Mouse (Mus musculus) fibroblast of lung, adult 2 months (primary cell): ENCODE data around the gene Igf1r.
"Not testable (repeated sequence)": the region's sequence is repeated elsewhere in the genome, so short reads cannot be mapped to it uniquely, and the experiment has no call there.

Source experiments
- DNase-seq: peaks from one replicate; pipeline ENCODE4 v3.0.0-alpha.2; 2011; ENCODE audit warnings: low read depth

The Igf1r gene

DNA sequence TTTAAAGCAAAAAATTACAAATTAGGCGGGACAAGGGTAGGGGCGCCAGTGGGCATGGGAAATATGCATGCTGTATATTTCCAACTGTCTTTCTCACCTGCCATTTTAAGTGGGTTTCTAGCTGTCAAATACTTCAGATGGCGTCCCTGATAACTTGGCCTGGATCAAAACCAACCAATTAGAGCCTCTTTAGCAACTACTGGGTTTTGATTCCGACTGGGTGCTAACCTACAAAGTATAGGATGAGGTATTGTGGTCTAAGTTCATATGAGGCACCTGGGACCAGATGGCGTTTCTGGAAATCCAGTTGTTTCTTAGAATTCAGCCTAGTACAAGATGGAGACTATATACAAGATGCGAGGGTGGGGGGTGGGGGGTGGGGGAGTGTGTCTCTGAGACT, 319.2 kb downstream of the Igf1r start:
- DNase-seq = no peak

DNA sequence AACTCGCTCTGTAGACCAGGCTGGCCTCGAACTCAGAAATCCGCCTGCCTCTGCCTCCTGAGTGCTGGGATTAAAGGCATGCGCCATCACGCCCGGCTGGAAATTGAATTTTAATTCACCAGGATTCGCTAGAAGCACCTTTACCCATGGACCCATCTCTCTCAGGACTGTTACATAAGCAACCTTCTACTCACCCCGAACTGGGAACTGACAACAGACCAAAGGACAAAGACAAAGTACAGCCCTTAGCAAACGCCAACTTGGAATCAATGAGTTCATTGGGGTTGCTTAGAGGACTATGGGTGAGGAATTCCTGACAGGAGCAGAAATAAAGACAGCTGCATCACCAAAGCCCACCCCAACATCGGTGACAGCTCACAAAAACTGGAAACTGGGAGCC, 320.0 kb downstream of the Igf1r start:
- DNase-seq = no peak

- no peak for DNase-seq
Observed at GRCm38 (mm10) chr7:68273515-68273914, 320.9 kb downstream of the Igf1r start, which contains the start of gene Fam169b. TSS of gene Fam169b (plus strand) at chr7:68273839.

- no peak for DNase-seq
Observed at GRCm38 (mm10) chr7:68274218-68274617, 321.6 kb downstream of the Igf1r start.

DNA sequence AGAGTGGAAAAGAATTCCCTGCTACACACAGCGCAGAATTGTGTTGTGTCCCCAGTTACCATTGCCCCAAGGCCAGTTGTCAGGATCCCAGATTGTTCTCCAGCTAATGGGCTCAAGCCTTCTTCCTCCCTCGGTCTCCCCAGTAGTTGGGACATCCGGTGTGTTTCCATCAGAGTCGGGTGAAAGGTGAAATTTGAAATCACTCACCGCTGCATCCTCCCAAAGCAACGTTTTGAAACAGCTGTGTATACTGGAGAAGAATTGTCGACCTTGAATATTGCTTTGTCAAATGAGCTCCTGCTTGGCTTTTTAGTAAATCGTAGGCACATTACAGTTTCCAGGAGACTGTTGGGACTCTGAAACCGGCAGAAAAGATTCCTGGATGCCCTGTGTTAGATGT, 322.3 kb downstream of the Igf1r start:
- no peak for DNase-seq

GRCm38 (mm10) chr7:68275445-68275837, 322.8 kb downstream of the Igf1r start:
- DNase-seq = not testable (repeated sequence)

DNA sequence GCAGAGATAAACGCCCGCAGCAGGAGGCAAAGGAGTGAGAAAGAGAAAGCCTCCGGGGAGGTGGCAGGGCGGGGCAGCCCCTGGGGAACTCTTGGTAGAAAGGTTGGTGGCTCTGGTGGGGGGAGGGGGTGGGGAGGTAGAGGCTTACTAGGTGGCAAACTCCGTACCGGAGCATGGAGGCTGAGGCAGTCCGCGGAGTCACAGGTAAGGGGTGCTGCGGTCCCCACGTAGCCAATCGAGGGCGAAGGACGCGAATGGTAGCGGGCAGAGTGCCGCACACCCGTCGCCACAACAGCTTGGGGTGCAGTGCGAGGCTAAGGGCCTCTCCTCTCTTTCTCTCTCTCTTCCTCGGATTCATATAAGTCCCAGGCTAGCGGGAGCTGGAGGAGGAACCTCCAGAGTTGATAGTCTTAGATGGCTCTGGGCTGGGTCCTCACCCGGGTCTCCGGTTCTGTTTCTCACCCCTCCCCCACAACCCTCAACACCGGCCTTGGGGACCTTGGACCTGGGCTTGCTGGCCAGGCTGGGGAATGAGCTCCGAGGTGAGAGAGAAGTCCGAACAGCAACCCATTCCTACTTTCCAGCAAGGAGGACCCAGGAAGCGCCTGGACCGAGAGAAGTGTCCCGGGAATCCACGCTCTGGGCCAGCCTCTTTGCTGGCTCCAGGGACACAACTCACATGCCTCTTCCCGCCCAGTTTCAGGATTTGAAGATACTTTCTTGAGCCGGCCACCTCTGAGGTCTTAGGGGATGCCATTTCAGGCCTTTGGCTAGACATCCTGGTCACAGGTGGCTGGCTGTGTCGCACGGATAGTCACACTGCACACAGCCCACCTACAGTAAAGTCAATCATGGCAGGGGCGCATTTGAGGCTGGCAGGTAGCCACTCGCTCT, 323.5 kb downstream of the Igf1r start:
- no peak for DNase-seq

DNA sequence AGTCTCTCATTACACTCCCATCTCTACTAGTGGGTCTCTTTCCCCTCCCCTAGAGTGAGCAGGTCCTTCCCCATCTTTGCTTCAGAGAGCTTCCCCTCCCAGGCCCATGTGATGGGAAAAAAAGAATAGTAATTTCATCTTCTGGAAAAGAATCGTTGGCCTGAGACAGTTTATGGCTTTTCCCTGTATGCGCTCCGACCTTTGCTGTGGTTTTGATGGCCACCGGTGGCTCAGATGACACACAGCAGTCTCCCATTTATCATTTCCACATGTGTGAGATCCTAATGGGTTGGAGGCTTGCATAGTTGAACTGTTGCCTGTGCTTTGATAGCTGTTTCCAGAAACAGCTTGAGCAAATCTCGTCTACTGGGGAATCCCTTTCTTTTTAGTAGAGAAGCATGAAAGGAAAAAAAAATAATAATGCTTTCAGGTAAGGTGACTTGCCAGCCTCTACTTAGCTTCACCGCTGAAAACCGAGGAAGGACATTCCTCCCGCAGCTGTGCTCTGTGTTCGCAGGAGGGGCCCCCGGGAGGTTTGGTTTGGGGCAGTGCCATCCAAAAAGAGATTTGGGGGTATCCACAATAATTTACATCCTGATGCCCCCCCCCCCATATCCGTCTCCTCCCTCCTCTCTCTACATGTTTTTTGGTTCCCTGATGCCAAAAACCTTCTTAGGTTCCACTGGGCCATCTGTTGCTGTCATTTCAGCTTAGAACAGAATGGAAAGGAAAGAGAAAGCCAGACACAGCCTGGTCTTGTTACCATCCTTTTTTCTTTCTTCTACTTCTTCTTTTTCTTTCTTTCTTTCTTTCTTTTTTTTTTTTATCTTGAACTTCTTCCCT, 324.6 kb downstream of the Igf1r start:
- no peak for DNase-seq

DNA sequence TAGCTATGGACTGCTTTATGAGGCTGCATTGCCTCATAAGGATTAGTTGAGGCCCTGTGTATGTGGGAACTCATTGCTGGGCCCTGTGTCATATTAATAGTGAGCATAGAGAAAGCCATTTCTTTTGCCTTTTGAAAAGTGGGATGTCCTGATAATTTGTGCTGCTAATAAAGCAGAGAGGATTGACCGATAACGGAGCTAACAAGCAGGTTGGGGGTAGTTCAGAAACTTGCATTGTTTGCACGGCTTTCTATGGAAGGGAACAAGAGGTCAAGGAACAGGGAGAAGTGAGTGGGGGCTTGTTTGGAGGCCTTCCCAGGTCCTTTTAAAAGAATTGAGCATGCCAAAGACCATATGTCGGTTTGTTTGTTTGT, 325.3 kb downstream of the Igf1r start:
- no peak for DNase-seq

GRCm38 (mm10) chr7:68278385-68278784, 325.8 kb downstream of the Igf1r start:
- DNase-seq = no peak

DNA sequence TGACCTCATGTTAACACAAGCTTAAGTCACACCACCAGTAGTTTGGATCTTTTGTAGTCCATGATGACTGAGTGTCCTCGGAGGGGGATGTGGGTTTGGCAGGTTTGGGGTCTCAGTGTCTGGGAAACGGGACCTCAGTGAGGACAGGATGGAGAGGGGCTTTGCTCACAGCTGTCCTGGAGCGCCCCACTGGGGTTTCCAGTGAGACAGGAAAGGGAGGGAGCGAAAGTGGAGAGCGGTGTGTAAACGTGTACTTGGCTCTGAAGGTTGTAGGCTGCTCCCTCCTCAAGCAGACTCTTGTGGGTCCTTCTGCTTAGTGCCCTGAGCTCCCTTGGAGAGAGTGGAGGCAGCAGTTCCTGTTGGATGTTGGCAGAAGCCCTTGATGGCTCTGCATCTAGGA, 326.3 kb downstream of the Igf1r start:
- DNase-seq = no peak

DNA sequence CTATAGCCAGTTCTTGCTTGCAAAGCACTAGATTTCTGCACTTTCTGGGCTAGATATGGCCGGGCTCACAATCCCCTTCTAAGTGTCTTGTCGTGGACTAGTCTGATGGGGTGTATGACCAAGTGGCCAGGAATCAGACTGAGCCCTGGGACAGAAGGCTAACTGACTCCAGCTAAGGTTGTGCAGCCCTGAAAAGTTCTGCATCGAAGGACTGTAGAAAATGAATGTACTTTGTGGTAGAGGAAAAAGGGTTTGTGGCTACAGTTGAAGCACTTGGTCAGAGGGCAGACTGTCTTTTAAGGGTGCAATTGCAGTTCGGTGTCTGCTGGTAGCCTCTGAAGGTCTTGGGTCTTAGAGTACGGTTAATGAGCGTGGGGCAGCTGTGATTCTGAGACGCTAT, 326.9 kb downstream of the Igf1r start:
- DNase-seq = no peak

DNA sequence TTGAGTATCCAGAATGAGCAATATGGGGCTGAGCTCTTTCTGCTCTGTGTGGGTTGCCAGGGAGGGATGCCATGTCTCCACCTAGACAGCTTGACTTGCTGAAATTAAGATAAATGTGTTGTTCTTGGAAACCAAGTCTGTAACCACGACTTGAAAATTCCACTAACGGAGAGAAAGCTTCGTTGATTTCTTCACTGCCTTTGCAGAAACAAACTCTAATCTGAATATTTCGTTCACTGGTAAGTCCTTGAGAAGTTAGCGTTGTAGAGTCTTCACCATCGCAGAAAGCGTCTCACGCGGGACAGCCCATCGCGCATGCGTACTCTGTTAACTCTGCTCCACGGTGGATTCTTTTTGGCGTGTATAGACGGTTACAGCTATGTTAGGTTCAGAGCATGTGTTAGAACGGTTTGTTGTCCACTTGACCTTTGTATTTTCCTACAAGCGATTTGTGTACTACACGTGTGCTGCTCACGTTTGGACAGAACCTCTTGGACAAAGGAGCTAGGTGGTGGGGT, 327.8 kb downstream of the Igf1r start:
- DNase-seq = peak; percentile 71

DNA sequence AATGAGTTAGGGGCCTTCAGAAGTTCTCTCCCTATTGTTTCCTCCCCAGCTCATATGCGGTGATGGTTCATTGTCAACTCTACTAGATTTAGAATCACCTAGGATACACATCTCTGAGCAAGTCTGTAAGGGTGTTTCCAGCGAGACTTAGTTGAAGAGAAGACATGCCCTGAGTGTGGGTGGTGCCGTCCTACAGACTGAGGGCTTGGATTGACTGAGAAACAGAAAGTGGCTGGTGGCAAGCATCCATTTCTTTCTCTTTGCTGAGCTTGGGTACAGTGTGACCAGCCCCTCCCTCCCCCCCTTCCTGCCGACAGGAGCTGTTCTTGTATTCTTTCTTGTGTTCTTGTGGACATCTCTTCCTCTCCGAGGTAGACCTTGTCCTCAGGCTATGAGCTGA, 328.7 kb downstream of the Igf1r start:
- DNase-seq = no peak

GRCm38 (mm10) chr7:68282304-68283132, 329.9 kb downstream of the Igf1r start:
- DNase-seq = no peak

GRCm38 (mm10) chr7:68283133-68283520, 330.5 kb downstream of the Igf1r start:
- not testable (repeated sequence) for DNase-seq
